Mouse (Mus musculus) testis, adult 2 months (tissue): ENCODE results near the gene Npnt. TPM values are rescaled to one million over a fixed set of nuclear protein-coding genes. Genes with fewer than 3 reads are reported as not detected.

Source experiments
- H3K27ac ChIP-seq: fragments of 200-500 bp; 2 replicates; pipeline ENCODE4 v1.5.1; 2012; ENCODE audit warnings: low read depth, low read length; ENCODE audit not compliant: control insufficient read depth, insufficient read depth
- H3K27me3 ChIP-seq: fragments of 200-500 bp; 2 replicates; pipeline ENCODE4 v1.6.1; 2012; ENCODE audit warnings: mild to moderate bottlenecking, low read length, moderate library complexity; ENCODE audit not compliant: control insufficient read depth, insufficient read depth
- H3K36me3 ChIP-seq: fragments of 200-500 bp; 2 replicates; pipeline ENCODE4 v1.6.1; 2012; ENCODE audit warnings: mild to moderate bottlenecking, low read length; ENCODE audit not compliant: control insufficient read depth, insufficient read depth
- H3K4me1 ChIP-seq: fragments of 200-500 bp; 2 replicates; pipeline ENCODE4 v1.6.1; 2012; ENCODE audit warnings: low read length; ENCODE audit not compliant: control insufficient read depth, insufficient read depth
- H3K4me3 ChIP-seq: fragments of 200-500 bp; 2 replicates; pipeline ENCODE4 v1.5.1; 2012; ENCODE audit warnings: low read depth, mild to moderate bottlenecking, low read length, moderate library complexity, mixed read lengths; ENCODE audit not compliant: control insufficient read depth
- CTCF ChIP-seq: fragments of 200-500 bp; IDR thresholded peaks from 2 replicates; pipeline ENCODE4 v1.5.1; 2012; ENCODE audit warnings: low read depth, mild to moderate bottlenecking, inconsistent platforms, low read length, moderate library complexity; ENCODE audit not compliant: control insufficient read depth, insufficient read depth, insufficient replicate concordance
- POLR2A ChIP-seq: fragments of 200-500 bp; IDR thresholded peaks from 2 replicates; pipeline ENCODE4 v1.6.1; 2012; ENCODE audit warnings: low read depth, mild to moderate bottlenecking, inconsistent platforms, low read length, moderate library complexity; ENCODE audit not compliant: control insufficient read depth
- polyA plus RNA-seq: library from polyadenylated mRNA; depleted of rRNA; stranded (reverse); fragments of >200 nt; gene quantifications from 2 replicates; pipeline ENCODE4 v1.2.3, GENCODE M21; 2012

Gene Npnt
- polyA plus RNA-seq, 1 experiment, result 1.7 TPM

- Histone ChIP-seq H3K4me1 (peaks cover 5% of the 10 kb centered on the region; the same call in 1 of the 2 replicates), H3K4me3 (no peak overlapping the region), H3K36me3 (no peaks in the 10 kb centered on the region), H3K27ac (no peak overlapping the region), H3K27me3 (no peaks in the 10 kb centered on the region)
- TF ChIP-seq CTCF (no peak), POLR2A (no peak)
Observed at GRCm38 (mm10) chr3:132851841-132852728, 98.0 kb downstream of the Npnt start.

- Histone ChIP-seq H3K36me3 (no peaks in the 10 kb centered on the region), H3K4me1 (peaks cover 5% of the 10 kb centered on the region; the same call in 1 of the 2 replicates), H3K27me3 (no peaks in the 10 kb centered on the region), H3K27ac (no peak overlapping the region), H3K4me3 (no peak overlapping the region)
- TF ChIP-seq CTCF, result no peak
- no peak for TF ChIP-seq POLR2A
Observed at GRCm38 (mm10) chr3:132851417-132851816, 98.7 kb downstream of the Npnt start.

DNA sequence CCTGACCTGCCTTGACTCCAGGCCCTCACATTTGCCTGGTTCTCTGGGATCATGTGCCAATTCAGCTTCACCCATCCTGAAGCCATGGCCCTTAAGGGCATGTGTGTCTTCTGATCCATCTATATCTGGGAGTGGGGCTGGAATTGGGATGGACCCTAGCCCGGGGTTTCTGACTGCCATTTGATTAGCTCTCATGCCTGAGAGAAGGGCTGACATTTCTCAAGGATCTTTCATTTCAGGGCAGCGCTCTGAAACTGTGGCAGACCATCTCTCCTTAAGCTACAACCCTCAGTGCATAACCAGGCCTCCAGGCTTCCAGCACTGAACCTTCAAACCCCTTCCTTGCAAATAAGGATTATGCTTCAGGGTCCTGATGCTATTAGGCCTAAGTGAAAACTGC is 99.7 kb downstream of the Npnt start:
- no peak overlapping the region for H3K27ac ChIP-seq
- H3K4me3 ChIP-seq, result no peak overlapping the region
- H3K4me1 ChIP-seq, result peaks cover 5% of the 10 kb centered on the region; the same call in 1 of the 2 replicates
- H3K36me3 ChIP-seq, result no peaks in the 10 kb centered on the region
- TF ChIP-seq CTCF (no peak), POLR2A (no peak)
- H3K27me3 ChIP-seq, result no peaks in the 10 kb centered on the region

- Histone ChIP-seq H3K27me3 (no peaks in the 10 kb centered on the region), H3K4me1 (peaks cover 5% of the 10 kb centered on the region; the same call in 1 of the 2 replicates), H3K27ac (no peak overlapping the region), H3K4me3 (no peak overlapping the region), H3K36me3 (no peaks in the 10 kb centered on the region)
- TF ChIP-seq CTCF (no peak), POLR2A (no peak)
Observed at GRCm38 (mm10) chr3:132849669-132850068, 100.4 kb downstream of the Npnt start.

DNA sequence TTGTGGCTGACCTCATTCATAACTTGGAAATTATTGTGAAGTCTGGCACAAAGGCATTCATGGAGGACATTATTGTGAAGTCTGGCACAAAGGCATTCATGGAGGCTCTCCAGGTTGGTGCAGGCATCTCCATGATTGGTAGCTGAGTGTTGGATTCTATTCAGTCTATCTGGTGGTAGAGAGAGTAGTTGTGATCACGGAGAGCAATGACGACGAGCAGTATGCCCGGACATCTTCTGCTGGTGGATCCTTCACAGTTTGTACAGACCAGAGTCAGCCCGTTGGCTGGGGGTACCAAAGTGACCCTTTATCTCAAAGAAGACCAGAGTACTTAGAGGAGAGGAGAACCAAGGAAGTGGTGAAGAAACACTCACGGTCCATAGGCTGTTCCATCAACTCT is 107.4 kb downstream of the Npnt start:
- no peaks in the 10 kb centered on the region for H3K27me3 ChIP-seq

GRCm38 (mm10) chr3:132839516-132839915 is 110.6 kb downstream of the Npnt start:
- no peaks in the 10 kb centered on the region for H3K4me1 ChIP-seq
- no peaks in the 10 kb centered on the region for H3K36me3 ChIP-seq
- H3K27me3 ChIP-seq, result no peaks in the 10 kb centered on the region
- no peak overlapping the region for H3K27ac ChIP-seq
- H3K4me3 ChIP-seq, result no peak overlapping the region
- TF ChIP-seq POLR2A, result no peak
- TF ChIP-seq CTCF, result no peak

More for the DNA sequence above, 107.4 kb downstream of the Npnt start:
- TF ChIP-seq CTCF (no peak), POLR2A (no peak)
- Histone ChIP-seq H3K4me3 (no peak overlapping the region), H3K36me3 (no peaks in the 10 kb centered on the region), H3K4me1 (no peaks in the 10 kb centered on the region), H3K27ac (no peak overlapping the region)

DNA sequence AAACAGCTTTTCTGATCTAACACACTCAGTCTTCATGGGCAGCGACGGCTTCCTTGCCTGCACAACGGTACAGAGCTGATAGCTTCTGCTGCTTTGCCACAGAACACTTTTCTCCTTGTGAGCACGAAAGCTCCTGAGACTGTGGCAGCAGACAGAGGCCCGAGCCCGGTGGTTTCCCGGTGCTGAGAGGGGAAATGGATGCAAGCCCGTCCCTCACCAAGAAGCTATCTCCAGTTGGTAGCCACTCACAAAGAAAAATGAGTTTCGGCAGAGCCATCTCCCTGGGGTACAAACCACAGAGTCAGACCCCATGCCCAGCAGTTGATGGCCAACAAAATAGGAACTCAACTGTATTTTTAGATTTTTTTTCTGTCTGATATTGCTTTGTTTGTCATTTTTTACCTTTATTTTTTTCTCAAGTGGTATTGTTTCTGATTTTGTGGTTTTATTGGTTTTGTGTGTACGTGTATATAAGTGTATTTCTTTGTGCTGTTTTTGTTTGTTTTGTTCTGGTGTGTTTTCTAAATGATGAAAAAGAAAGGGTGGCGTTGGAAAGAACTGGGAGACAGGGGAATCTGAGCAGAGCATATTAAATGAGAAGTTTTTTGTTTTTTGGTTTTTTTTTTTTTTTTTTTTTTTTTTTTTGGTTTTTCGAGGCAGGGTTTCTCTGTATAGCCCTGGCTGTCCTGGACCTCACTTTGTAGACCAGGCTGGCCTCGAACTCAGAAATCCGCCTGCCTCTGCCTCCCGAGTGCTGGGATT is 111.3 kb downstream of the Npnt start:
- H3K27me3 ChIP-seq, result no peaks in the 10 kb centered on the region
- H3K36me3 ChIP-seq, result no peaks in the 10 kb centered on the region
- no peaks in the 10 kb centered on the region for H3K4me1 ChIP-seq
- H3K27ac ChIP-seq, result no peak overlapping the region
- no peak overlapping the region for H3K4me3 ChIP-seq
- TF ChIP-seq POLR2A, result no peak
- no peak for TF ChIP-seq CTCF
